Mouse (Mus musculus): ENCODE results near the gene Rab34. TPM values are rescaled to one million over a fixed set of nuclear protein-coding genes. Genes with fewer than 3 reads are reported as not detected.

Gene Rab34
- total RNA-seq, 2 experiments from 2014 or later: 25.2 to 28.0 TPM

DNA sequence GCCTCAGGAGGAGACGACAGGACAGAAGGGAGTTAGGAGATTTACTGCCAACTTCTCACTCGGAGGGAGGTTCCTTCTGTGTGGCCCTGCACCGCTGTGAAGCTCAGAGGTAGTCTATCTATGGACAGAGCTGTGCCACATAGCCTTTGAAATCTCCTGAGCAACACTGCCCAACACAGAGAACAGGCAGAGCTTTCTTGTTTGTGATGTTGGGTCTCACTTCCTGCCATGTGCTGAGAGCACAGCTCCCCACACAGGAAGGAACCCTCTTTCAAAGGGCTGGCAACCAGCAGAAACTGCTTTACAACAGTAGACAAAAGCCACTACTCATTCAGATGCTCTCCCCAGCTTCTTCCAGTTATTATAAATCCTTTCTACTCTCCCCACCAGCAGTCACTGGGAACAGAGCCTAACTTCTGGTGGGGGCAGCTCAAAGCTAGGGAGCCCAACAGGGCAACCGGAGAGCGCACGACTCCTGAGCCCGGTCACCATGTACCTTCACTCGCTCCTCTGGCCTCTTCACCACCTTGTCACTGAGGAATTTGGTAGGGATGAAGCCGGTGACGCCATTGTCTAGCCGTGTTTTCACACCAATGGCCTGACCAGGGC is 27.6 kb downstream of the Rab34 start:
- no peak for DNase-seq

DNA sequence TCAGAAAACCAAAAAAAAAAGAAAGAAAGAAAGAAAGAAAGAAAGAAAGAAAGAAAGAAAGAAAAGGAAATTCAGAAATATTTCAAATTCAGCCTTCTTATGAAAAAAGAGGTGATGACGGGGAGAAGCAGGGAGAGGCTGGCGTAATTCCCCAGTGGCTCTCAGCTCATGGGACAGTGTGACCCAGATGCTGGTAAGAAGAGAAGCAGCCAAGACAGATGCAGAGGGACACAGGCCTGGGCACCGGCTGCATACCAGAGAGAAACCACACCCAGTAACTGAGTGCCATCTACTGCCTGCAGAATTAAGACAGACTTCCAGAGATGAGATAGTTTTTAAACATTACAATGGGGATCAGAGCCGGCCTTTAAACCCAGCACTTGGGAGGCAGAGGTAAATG is 35.4 kb downstream of the Rab34 start:
- no peak for DNase-seq

DNA sequence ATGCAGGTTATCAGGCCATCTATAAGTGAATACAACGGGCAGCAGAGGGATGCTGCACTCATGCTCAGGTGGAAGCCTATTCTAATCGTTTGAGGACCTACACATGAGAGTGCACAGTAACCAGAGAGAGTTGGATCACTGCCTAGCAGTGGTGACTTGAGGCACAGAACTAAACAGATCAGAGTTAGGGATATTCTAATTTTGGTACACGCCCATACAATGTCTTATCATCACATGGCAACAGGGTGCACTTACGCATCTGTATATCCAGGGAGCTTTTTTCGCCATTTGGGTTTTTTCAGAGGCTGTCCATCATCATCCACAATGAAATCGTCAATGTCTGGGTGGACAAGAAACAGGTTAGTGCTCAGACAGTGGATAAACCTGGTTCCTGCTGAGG is 43.3 kb downstream of the Rab34 start:
- no peak for DNase-seq

DNA sequence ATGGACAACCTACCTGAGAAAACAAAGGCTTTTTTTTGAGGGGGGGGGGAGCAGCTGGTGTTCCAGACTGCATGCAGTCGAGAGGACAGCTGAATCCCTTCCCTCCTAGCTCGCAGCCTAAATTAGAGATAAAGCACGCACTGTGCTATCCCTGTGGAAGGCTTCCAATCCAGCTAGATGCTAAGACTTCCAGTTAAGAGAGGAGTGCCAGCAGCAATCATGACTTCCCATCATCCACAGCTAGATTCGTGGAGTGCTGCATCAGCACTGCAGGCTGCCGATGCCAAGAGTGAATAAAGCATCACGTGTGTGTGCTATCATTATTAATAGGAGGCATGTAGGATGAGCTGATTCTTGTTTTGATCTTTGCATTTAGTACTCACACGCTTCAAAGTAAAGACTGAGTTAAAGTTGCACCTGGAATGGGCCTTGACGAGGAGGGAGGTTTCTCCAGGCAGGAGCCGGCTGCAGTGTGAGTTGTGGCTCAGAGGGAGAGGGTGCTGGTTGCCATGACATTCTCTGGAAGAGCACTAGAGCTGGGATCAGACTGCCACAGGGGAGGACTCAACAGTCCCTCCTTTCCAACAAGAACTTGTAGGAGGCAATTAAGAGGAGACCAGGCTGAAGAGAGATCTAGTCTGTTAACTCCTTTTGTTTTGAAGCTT is 52.1 kb downstream of the Rab34 start:
- DNase-seq: no peak

Small RNA genes lying within 50 kb of the gene (microRNA-seq; reads per million reads assigned to microRNA genes)
- 1.4 reads per million in 2 experiments for gene Mir7653

Other genes with a start within 250 kb of the Rab34 start
- gene Phf12, start 205.7 kb upstream of the Rab34 start, total RNA-seq (2021): 10 to 100 TPM; 42.3 to 43.2 TPM
- gene Dhrs13, start 156.2 kb upstream of the Rab34 start, total RNA-seq (2021): 1 to 10 TPM; 7.8 to 9.3 TPM
- 10 to 100 TPM; 89.1 to 98.5 TPM for gene Flot2, start 150.5 kb upstream of the Rab34 start, total RNA-seq (2021)
- gene Eral1, start 108.0 kb upstream of the Rab34 start, total RNA-seq (2021): 10 to 100 TPM; 23.7 to 24.0 TPM
- 10 to 100 TPM; 17.1 to 17.5 TPM for gene Fam222b, start 93.8 kb upstream of the Rab34 start, total RNA-seq (2021)
- gene Traf4, start 22.8 kb upstream of the Rab34 start, total RNA-seq (2021): 10 to 100 TPM; 25.8 to 27.5 TPM
- gene Nek8, start 11.8 kb upstream of the Rab34 start, total RNA-seq (2021): 1 to 10 TPM; 7.7 to 8.6 TPM
- 1 to 10 TPM; 8.4 to 9.8 TPM for gene Tlcd1, start 11.7 kb upstream of the Rab34 start, total RNA-seq (2021)
- gene Rpl23a, start 4.8 kb upstream of the Rab34 start, total RNA-seq (2021): 1,000 to 10,000 TPM; 1,082 to 1,148 TPM
- gene Proca1, start 5.0 kb downstream of the Rab34 start, total RNA-seq (2021): 1 to 10 TPM in 1 of 2 experiments, under 1 TPM in 1; 0.81 to 1.4 TPM
- 10 to 100 TPM; 41.2 to 43.9 TPM for gene Sdf2, start 57.3 kb downstream of the Rab34 start, total RNA-seq (2021)
- 10 to 100 TPM; 35.7 to 37.2 TPM for gene Supt6, start 57.6 kb downstream of the Rab34 start, total RNA-seq (2021)
- 100 to 1,000 TPM; 178 to 185 TPM for gene 2610507B11Rik, start 73.3 kb downstream of the Rab34 start, total RNA-seq (2021)
- gene BC030499, start 102.4 kb downstream of the Rab34 start, total RNA-seq (2021): 1 to 10 TPM; 1.2 to 1.4 TPM
- gene Spag5, start 113.1 kb downstream of the Rab34 start, total RNA-seq (2021): 10 to 100 TPM; 32.6 to 33.2 TPM
- gene Aldoc, start 134.5 kb downstream of the Rab34 start, total RNA-seq (2021): 1 to 10 TPM; 3.3 to 3.6 TPM
- gene Pigs, start 140.0 kb downstream of the Rab34 start, total RNA-seq (2021): 10 to 100 TPM; 27.0 to 27.2 TPM
- 10 to 100 TPM; 13.5 to 14.6 TPM for gene Unc119, start 155.1 kb downstream of the Rab34 start, total RNA-seq (2021)
- not detected for gene Foxn1, start 198.1 kb downstream of the Rab34 start, total RNA-seq (2021)
- not detected for gene Slc13a2, start 233.8 kb downstream of the Rab34 start, total RNA-seq (2021)

All from heart, postnatal 4 days (tissue).